Mouse (Mus musculus): ENCODE results near the gene Acsf2. TPM values are rescaled to one million over a fixed set of nuclear protein-coding genes. Genes with fewer than 3 reads are reported as not detected.

Gene Acsf2
- polyA plus RNA-seq, 1 experiment from 2014 or later: 0.98 TPM

DNA sequence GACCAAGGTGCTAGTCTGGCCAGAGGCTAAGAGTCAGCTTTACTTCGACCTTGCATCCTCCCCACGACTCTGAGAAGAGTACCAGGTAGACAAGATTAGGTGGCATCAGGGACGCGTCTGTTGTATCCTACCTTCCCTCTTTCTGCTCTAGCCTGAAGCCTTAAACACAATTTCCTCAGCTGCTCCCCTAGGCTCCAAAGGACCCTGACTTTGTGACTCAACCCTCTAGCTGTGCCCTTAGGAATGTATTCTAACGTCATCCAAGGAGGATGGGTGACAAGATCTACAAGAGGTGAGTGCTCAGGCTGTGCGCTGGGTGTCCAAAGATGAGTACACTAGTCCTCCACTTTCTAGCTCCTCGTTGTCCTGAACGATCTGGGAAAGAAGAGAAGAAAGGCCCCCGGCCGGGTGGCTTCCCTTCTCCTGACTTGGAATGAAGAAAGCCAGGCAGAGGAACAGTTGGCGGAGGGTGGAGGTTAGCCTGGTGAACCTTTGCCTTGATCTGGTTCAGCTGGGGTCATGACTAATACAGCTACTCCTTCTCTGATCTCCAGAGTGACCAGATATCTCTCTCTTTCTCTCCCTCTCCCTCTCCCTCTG is 785 bp upstream of the Acsf2 start:
- Histone ChIP-seq H3K4me1 (replicated peaks; ENCODE audit: control insufficient read depth, insufficient read depth, low read length) (peaks cover 11% of the 10 kb centered on the region; the same call in 1 of the 2 replicates), H3K36me3 (ENCODE audit: control insufficient read depth, insufficient read depth) (no peaks in the 10 kb centered on the region), H3K27ac (ENCODE audit: low read length) (no peak overlapping the region), H3K4me3 (replicated peaks; ENCODE audit: low read length) (no peak overlapping the region), H3K27me3 (replicated peaks; ENCODE audit: control insufficient read depth, insufficient read depth, low read length) (0 out of 2 replicates have a peak, but pooled peaks cover 2% of the 10 kb centered on the region), H3K9ac (replicated peaks; ENCODE audit: low read depth, low read length) (no peak overlapping the region), H3K4me2 (ENCODE audit: low read length) (peak overlapping the region; percentile 74), H3K9me3 (ENCODE audit: control insufficient read depth, low read length) (no peaks in the 10 kb centered on the region)
- no peak for ATAC-seq
- 63% methylated on average over 11 of the region's 11 CpGs for WGBS

DNA sequence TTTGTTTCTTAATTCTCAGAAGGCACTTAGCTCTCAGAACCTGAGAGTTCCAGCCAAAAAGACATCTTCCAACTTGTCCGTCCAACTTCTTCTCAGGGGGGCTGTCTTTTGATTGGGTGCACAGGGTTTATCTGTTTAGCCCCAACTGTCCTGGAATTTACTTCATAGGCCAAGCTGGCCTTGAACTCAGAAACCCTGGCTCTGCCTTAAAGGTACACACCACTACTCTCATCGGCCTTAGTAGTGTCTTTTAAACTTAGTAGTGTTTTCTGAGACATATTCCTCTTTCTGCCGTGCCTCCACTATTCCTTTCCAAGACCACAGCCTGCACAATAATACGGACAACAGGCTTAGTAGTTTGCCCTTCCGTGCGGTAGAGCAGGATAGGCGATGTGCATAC is 1.2 kb downstream of the Acsf2 start:
- WGBS: 95% methylated on average over 7 of the region's 7 CpGs
- H3K27me3 ChIP-seq (replicated peaks; ENCODE audit: control insufficient read depth, insufficient read depth, low read length): 0 out of 2 replicates have a peak, but pooled peaks cover 2% of the 10 kb centered on the region
- H3K9ac ChIP-seq (replicated peaks; ENCODE audit: low read depth, low read length): no peak overlapping the region
- no peaks in the 10 kb centered on the region for H3K36me3 ChIP-seq (ENCODE audit: control insufficient read depth, insufficient read depth)
- H3K4me2 ChIP-seq (ENCODE audit: low read length): no peak overlapping the region
- no peak overlapping the region for H3K4me3 ChIP-seq (replicated peaks; ENCODE audit: low read length)
- no peaks in the 10 kb centered on the region for H3K9me3 ChIP-seq (ENCODE audit: control insufficient read depth, low read length)
- H3K27ac ChIP-seq (ENCODE audit: low read length): no peak overlapping the region
- H3K4me1 ChIP-seq (replicated peaks; ENCODE audit: control insufficient read depth, insufficient read depth, low read length): peaks cover 11% of the 10 kb centered on the region; the same call in 1 of the 2 replicates
- no peak for ATAC-seq

DNA sequence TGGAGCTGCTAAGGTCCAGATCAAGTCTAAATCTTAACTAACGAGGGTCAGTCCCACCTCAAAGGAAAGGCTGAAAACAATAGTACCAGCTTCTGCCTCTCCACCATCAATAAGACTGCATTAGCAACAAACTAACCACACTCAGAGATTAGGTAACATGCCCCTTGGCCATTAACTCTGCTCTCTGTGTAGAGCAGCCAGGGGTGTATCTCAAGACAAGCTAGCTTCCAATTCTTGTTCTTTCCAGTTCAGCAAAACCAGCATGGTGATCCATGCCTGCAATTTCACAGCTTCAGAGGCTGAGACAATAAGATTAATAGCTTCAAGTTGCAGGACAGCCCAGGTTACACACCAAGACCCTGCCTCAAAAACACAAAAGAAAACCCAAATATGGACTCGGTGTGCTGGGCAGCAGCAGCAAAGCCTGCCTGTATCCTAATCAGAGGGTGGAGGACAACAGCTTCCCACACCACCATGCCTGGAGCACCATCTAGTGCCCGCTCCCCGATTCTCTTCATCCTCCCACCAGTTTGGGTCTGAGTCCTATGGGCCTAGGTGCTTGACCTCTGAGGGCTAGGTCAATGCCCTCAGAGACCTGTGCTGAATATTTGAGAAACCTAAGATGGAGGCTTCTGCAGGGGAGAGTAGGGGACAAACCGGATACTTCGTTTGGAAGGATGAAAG is 3.1 kb downstream of the Acsf2 start:
- no peaks in the 10 kb centered on the region for H3K36me3 ChIP-seq (ENCODE audit: control insufficient read depth, insufficient read depth)
- no peaks in the 10 kb centered on the region for H3K9me3 ChIP-seq (ENCODE audit: control insufficient read depth, low read length)
- peaks cover 11% of the 10 kb centered on the region; the same call in 1 of the 2 replicates for H3K4me1 ChIP-seq (replicated peaks; ENCODE audit: control insufficient read depth, insufficient read depth, low read length)
- H3K4me2 ChIP-seq (ENCODE audit: low read length): no peak overlapping the region
- no peak overlapping the region for H3K27ac ChIP-seq (ENCODE audit: low read length)
- H3K27me3 ChIP-seq (replicated peaks; ENCODE audit: control insufficient read depth, insufficient read depth, low read length): 0 out of 2 replicates have a peak, but pooled peaks cover 2% of the 10 kb centered on the region
- no peak for ATAC-seq
- H3K9ac ChIP-seq (replicated peaks; ENCODE audit: low read depth, low read length): no peak overlapping the region
- WGBS: 74% methylated on average over 6 of the region's 6 CpGs
- no peak overlapping the region for H3K4me3 ChIP-seq (replicated peaks; ENCODE audit: low read length)

DNA sequence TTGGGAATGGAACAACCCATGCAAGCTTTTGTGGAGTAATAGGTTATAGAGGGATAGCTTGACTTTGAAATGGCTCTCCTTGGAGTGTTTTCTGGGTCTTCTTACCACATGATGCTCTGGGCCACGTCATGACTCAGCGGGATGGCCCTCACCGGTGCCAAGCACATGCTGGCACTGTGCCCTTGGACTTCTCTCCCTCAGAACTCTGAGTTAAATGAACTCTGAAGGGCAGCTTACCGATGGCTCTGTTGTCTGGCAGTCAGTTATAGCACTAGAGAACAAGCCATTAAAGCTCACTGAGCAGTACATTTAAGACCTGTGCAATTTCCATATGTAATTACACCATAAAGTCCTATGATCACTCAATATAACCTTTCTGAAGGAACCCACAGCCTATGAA is 4.4 kb downstream of the Acsf2 start:
- Histone ChIP-seq H3K36me3 (ENCODE audit: control insufficient read depth, insufficient read depth) (no peaks in the 10 kb centered on the region), H3K27ac (ENCODE audit: low read length) (no peak overlapping the region), H3K9ac (replicated peaks; ENCODE audit: low read depth, low read length) (no peak overlapping the region), H3K4me1 (replicated peaks; ENCODE audit: control insufficient read depth, insufficient read depth, low read length) (peaks cover 11% of the 10 kb centered on the region; the same call in 1 of the 2 replicates), H3K4me3 (replicated peaks; ENCODE audit: low read length) (no peak overlapping the region), H3K27me3 (replicated peaks; ENCODE audit: control insufficient read depth, insufficient read depth, low read length) (0 out of 2 replicates have a peak, but pooled peaks cover 2% of the 10 kb centered on the region), H3K9me3 (ENCODE audit: control insufficient read depth, low read length) (no peaks in the 10 kb centered on the region), H3K4me2 (ENCODE audit: low read length) (no peak overlapping the region)
- ATAC-seq: no peak
- 69% methylated on average over 4 of the region's 4 CpGs for WGBS

DNA sequence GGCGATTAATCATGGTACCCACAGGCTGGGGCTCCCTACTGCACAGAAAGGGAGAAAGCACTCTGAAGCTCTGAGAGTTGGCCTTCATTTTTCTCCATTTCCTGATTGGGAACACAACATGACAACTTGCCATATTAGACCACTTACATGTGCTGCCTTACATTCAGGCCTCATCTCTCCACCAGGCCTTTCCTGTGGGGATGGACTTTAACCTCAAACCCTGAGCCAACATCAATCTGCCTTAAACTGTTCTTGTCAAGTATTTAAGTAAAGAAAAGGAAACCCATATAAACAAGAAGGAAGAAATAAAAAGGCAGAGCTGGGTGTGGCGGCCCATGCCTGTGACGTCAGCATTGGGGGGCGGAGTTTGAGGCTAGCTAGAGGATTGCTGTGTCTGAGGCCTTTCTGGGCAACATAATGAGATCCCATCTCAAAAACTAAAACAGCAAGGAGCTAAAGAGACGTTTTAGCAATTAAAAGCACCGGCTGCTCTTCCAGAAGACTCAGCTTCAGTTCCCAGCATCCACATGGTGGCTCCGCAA is 5.3 kb downstream of the Acsf2 start:
- Histone ChIP-seq H3K27ac (ENCODE audit: low read length) (no peak overlapping the region), H3K27me3 (replicated peaks; ENCODE audit: control insufficient read depth, insufficient read depth, low read length) (no peaks in the 10 kb centered on the region), H3K36me3 (ENCODE audit: control insufficient read depth, insufficient read depth) (no peaks in the 10 kb centered on the region), H3K9me3 (ENCODE audit: control insufficient read depth, low read length) (no peaks in the 10 kb centered on the region), H3K4me2 (ENCODE audit: low read length) (no peak overlapping the region), H3K4me3 (replicated peaks; ENCODE audit: low read length) (no peak overlapping the region), H3K4me1 (replicated peaks; ENCODE audit: control insufficient read depth, insufficient read depth, low read length) (peaks cover 2% of the 10 kb centered on the region; the same call in 1 of the 2 replicates), H3K9ac (replicated peaks; ENCODE audit: low read depth, low read length) (no peak overlapping the region)
- 72% methylated on average over 7 of the region's 7 CpGs for WGBS
- no peak for ATAC-seq

DNA sequence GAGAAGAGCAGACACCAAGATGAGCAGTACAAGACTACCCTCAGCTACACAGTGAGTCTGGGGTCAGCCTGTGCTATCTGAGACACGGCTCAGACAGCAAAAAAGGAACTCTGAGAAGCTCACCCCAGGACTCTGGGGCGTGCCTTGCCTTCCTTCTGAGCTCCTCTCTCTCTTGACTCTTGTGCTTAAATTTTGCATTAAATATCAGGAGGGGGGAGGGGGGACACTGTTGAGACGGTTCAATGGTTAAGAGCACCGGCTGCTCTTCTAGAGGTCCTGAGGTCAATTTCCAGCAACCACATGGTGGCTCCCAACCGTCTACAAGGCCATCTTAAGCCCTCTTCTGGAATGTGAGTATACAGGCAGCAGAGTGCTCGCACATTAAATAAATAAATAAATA is 14.2 kb downstream of the Acsf2 start:
- no peak overlapping the region for H3K4me3 ChIP-seq (replicated peaks; ENCODE audit: low read length)
- no peaks in the 10 kb centered on the region for H3K4me1 ChIP-seq (replicated peaks; ENCODE audit: control insufficient read depth, insufficient read depth, low read length)
- no peak overlapping the region for H3K9ac ChIP-seq (replicated peaks; ENCODE audit: low read depth, low read length)
- WGBS: 78% methylated on average over 6 of the region's 6 CpGs
- H3K4me2 ChIP-seq (ENCODE audit: low read length): no peak overlapping the region
- no peaks in the 10 kb centered on the region for H3K36me3 ChIP-seq (ENCODE audit: control insufficient read depth, insufficient read depth)
- no peaks in the 10 kb centered on the region for H3K9me3 ChIP-seq (ENCODE audit: control insufficient read depth, low read length)
- no peak overlapping the region for H3K27ac ChIP-seq (ENCODE audit: low read length)
- no peaks in the 10 kb centered on the region for H3K27me3 ChIP-seq (replicated peaks; ENCODE audit: control insufficient read depth, insufficient read depth, low read length)
- no peak for ATAC-seq

DNA sequence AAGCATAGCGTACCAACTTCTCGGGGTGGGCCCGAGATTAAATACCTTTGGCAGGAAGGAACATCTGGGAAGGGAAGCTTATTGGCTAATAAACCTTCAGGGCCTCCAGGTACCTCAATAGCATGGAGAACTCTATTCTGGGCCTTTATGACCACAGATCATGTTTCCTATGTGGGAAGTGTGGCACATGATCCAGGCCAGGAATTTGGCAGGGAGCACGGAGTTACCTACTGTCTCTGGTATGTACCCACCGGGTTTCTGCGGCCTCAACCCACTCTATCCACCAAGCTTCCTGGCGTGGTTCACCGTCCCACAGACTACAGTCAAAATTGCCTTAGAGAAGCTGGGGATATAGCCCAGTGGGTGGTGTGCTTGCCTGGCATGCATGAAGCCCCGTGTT is 16.6 kb downstream of the Acsf2 start:
- Histone ChIP-seq H3K9ac (replicated peaks; ENCODE audit: low read depth, low read length) (no peak overlapping the region), H3K4me1 (replicated peaks; ENCODE audit: control insufficient read depth, insufficient read depth, low read length) (no peaks in the 10 kb centered on the region), H3K27ac (ENCODE audit: low read length) (no peak overlapping the region), H3K4me2 (ENCODE audit: low read length) (no peak overlapping the region), H3K27me3 (replicated peaks; ENCODE audit: control insufficient read depth, insufficient read depth, low read length) (no peaks in the 10 kb centered on the region), H3K4me3 (replicated peaks; ENCODE audit: low read length) (no peak overlapping the region), H3K36me3 (ENCODE audit: control insufficient read depth, insufficient read depth) (no peaks in the 10 kb centered on the region), H3K9me3 (ENCODE audit: control insufficient read depth, low read length) (no peaks in the 10 kb centered on the region)
- WGBS: 94% methylated on average over 9 of the region's 9 CpGs
- no peak for ATAC-seq

DNA sequence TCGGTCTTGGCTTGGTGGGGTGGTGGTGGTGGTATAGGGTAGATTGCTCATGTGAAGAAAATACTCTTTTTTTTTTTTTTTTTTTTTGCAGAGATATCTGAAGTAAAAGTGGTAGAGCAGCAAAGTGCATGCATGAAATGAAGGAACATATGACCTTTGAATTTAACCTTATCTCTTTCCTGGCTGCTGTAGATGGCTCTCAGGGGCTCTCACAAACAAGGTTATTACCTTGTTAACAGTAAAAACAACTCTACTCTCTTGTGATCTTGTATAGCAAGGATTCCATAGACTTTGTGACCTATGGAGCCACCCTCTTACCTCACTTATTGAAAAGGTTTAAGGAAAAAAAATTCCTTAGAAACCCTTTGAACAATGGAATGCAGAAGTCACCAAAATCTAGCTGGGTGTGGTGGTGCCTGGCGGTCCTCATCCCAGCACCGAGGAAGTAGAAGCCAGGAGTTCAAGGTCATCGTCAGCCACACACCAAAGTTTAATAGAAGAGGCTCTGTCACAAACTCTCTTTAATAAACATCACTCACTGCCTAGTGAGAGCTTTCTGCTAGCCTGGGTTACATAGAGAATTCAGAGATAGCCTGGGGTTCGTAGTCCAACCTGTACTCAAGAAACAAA is 21.4 kb downstream of the Acsf2 start:
- Histone ChIP-seq H3K9me3 (ENCODE audit: control insufficient read depth, low read length) (no peaks in the 10 kb centered on the region), H3K4me3 (replicated peaks; ENCODE audit: low read length) (no peak overlapping the region), H3K27ac (ENCODE audit: low read length) (no peak overlapping the region), H3K27me3 (replicated peaks; ENCODE audit: control insufficient read depth, insufficient read depth, low read length) (no peaks in the 10 kb centered on the region), H3K4me1 (replicated peaks; ENCODE audit: control insufficient read depth, insufficient read depth, low read length) (no peaks in the 10 kb centered on the region), H3K4me2 (ENCODE audit: low read length) (no peak overlapping the region), H3K9ac (replicated peaks; ENCODE audit: low read depth, low read length) (no peak overlapping the region), H3K36me3 (ENCODE audit: control insufficient read depth, insufficient read depth) (no peaks in the 10 kb centered on the region)
- WGBS: 90% methylated on average over 5 of the region's 5 CpGs
- no peak for ATAC-seq

DNA sequence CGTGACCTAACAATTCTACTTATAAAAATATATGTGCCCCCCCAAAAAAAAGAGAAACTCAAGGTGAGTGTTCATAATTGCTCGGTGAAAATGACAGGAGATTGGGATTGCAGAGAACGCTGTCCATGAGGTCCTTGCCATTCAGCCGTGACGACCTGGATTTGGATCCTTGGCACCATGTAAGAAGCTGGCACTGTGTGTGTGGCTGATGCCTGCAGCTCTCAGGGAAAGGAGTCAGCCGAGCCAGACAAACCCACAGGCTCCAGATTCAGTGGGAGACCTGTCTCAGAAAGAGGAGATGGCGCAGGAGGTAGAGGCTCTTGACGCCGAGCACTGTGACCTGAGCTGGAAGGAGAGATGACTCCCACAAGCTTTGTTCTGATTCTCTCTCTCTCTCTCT is 25.3 kb downstream of the Acsf2 start:
- Histone ChIP-seq H3K27ac (ENCODE audit: low read length) (no peak overlapping the region), H3K36me3 (ENCODE audit: control insufficient read depth, insufficient read depth) (no peaks in the 10 kb centered on the region), H3K9me3 (ENCODE audit: control insufficient read depth, low read length) (no peaks in the 10 kb centered on the region), H3K4me2 (ENCODE audit: low read length) (no peak overlapping the region), H3K4me3 (replicated peaks; ENCODE audit: low read length) (no peak overlapping the region), H3K4me1 (replicated peaks; ENCODE audit: control insufficient read depth, insufficient read depth, low read length) (no peaks in the 10 kb centered on the region), H3K27me3 (replicated peaks; ENCODE audit: control insufficient read depth, insufficient read depth, low read length) (no peaks in the 10 kb centered on the region), H3K9ac (replicated peaks; ENCODE audit: low read depth, low read length) (no peak overlapping the region)
- no peak for ATAC-seq
- WGBS: 81% methylated on average over 9 of the region's 9 CpGs
